Mouse (Mus musculus) midbrain, postnatal 0 days (tissue): ENCODE data around the gene Ahrr. TPM values are rescaled to one million over a fixed set of nuclear protein-coding genes. Genes with fewer than 3 reads are reported as not detected.

ENCODE experiments used
- ATAC-seq: fragments of 200-750 bp; cut with Nextera tagmentation; 2 replicates; pipeline ENCODE4 v1.8.0; 2017; ENCODE audit warnings: moderate number of reproducible peaks, mild to moderate bottlenecking, moderate TSS enrichment, moderate library complexity; ENCODE audit not compliant: low FRiP score
- DNase-seq: peaks from one replicate; pipeline ENCODE4 v3.0.0-alpha.2; 2015; ENCODE audit warnings: low spot score
- H3K27ac ChIP-seq: fragments of 300-500 bp; sonication (generic); 2 replicates; pipeline ENCODE4 v1.5.1; 2014; ENCODE audit warnings: low read depth, mild to moderate bottlenecking, low read length, mixed read lengths
- H3K27me3 ChIP-seq: fragments of 300-500 bp; sonication (generic); 2 replicates; pipeline ENCODE4 v1.6.1; 2014; ENCODE audit warnings: low read length, control low read depth, mixed read lengths; ENCODE audit not compliant: insufficient read depth
- H3K36me3 ChIP-seq: fragments of 300-500 bp; sonication (generic); 2 replicates; pipeline ENCODE4 v1.6.1; 2014; ENCODE audit warnings: low read length, control low read depth, mixed read lengths; ENCODE audit not compliant: insufficient read depth
- H3K4me1 ChIP-seq: fragments of 300-500 bp; sonication (generic); 2 replicates; pipeline ENCODE4 v1.6.1; 2014; ENCODE audit warnings: mild to moderate bottlenecking, control low read depth, antibody characterized with exemption, low read length, mixed read lengths; ENCODE audit not compliant: insufficient read depth
- H3K4me2 ChIP-seq: fragments of 300-500 bp; sonication (generic); 2 replicates; pipeline ENCODE4 v1.6.1; 2014; ENCODE audit warnings: low read depth, mild to moderate bottlenecking, low read length, mixed read lengths; ENCODE audit not compliant: poor library complexity, severe bottlenecking
- H3K4me3 ChIP-seq: fragments of 300-500 bp; sonication (generic); 2 replicates; pipeline ENCODE4 v1.5.1; 2014; ENCODE audit warnings: low read depth, mild to moderate bottlenecking, low read length, moderate library complexity
- H3K9ac ChIP-seq: fragments of 300-500 bp; sonication (generic); replicated peaks from 2 replicates; pipeline ENCODE4 v1.6.1; 2014; ENCODE audit warnings: mild to moderate bottlenecking, low read length, moderate library complexity, mixed read lengths; ENCODE audit not compliant: poor library complexity, severe bottlenecking
- H3K9me3 ChIP-seq: fragments of 300-500 bp; sonication (generic); 2 replicates; pipeline ENCODE4 v1.6.1; 2016; ENCODE audit warnings: low read length, control low read depth
- CTCF ChIP-seq: IDR thresholded peaks from 2 replicates; pipeline ENCODE4 v1.5.1; 2016; ENCODE audit warnings: antibody characterized with exemption, mild to moderate bottlenecking
- WGBS: fragments of 180-500 bp; shearing (Covaris S2); extraction: QIAGEN DNeasy Blood & Tissue Kit; methylation state at CpG from one replicate; pipeline ENCODE4 v1.1.7; 2014; 5-methylcytosine and 5-hydroxymethylcytosine counted together
- polyA plus RNA-seq: library from polyadenylated mRNA; unstranded; fragments of >200 nt; fragmentation: Nextera tagmentation; extraction: Ambion mirVana; gene quantifications from 2 replicates; pipeline ENCODE4 v1.2.1, GENCODE M21; 2015
- total RNA-seq: library from RNA; depleted of rRNA; stranded (reverse); fragments of >200 nt; gene quantifications from 2 replicates; pipeline ENCODE4 v1.2.3, GENCODE M21; 2014

The Ahrr gene
- total and polyA plus RNA-seq, 2 experiments from 2014 or later: 0.68 to 0.88 TPM

DNA sequence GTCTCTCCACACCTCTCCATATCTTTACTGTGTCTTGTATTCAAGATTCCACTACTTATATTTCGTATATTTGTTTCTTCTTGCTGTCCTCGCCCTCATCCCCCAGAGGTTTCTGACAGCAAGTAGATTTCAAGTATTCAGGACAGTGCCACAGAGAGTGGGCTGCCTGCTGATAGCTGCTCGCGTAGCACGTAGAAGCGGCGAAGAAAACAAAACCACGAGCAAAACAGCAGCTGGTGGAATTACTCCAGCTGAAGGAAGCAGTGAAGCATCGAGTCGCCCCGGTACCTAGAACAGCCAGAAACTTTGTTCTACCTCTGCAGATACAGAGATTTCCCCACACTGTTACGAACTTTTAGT lies 83.2 kb downstream of the Ahrr start:
- H3K9ac ChIP-seq: peak overlapping the region; percentile 81
- H3K27me3 ChIP-seq: no peaks in the 10 kb centered on the region
- peaks cover 12% of the 10 kb centered on the region for H3K4me1 ChIP-seq
- H3K4me3 ChIP-seq: peak overlapping the region; percentile 75
- H3K27ac ChIP-seq: peak overlapping the region; percentile 90
- H3K36me3 ChIP-seq: peaks cover 7% of the 10 kb centered on the region
- peak overlapping the region; percentile 67 for H3K4me2 ChIP-seq
- TF ChIP-seq CTCF: no peak
- peak; percentile 24 for DNase-seq
- WGBS: 18% methylated on average over 12 of the region's 12 CpGs
- ATAC-seq: peak; percentile 59
- no peaks in the 10 kb centered on the region for H3K9me3 ChIP-seq

DNA sequence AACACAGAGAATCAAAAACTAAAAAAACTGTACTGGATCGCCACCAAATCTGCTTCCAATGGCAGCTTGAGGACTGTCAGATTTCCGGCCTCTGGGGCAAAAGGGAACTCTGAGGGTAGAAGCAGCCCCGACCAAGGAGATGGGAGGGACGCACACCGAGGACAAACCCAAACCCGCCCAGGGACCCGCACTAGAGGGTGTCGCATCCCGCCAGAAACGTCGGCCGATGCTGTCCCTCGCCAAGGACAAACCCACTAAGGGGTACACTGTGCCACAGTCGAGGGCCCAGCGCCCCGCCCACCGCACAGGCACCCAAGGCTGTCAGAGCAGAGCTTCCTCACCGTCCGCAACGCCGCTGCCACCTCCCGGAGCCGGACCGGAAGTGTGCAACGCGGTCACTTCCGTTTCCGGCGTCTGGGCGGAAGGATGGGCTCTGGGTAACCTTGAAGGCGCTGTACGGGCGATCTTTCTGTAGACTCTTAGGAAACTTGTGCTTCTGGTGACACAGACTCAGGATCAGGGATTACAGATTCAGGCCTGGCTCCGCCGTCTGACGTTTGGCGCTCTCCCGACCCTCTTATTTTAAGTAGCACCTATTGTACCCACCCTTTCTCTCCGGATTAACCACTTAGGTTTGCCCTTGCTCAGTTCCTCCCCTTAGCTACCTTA lies 83.7 kb downstream of the Ahrr start, which contains the start of gene Exoc3:
Gene Exoc3, minus strand, starts transcription at position 416 of the 669 bp plus-strand sequence.
- under 1% methylated on average over 38 of the region's 39 CpGs for WGBS
- H3K9ac ChIP-seq: peak within 1 kb of the TSS; percentile 81
- peak; percentile 99 for ATAC-seq

DNA sequence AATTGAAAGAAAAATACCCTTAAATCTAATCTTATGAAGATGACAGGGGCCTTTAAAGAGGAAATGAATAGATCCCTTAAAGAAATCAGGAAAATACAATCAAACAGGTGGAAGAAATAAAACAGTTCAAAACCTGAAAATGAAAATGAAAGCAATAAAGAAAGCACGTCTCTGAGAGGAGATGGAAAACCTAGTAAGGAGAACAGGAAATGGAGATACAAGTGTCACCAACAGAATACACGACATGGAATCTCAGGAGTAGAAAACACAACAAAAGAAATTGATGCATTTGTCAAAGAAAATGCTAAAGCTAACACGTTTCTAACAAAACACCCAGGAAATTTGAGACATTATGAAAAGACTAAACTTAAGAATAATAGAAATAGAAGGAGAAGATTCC lies 95.7 kb downstream of the Ahrr start:
- Histone ChIP-seq H3K4me1 (no peaks in the 10 kb centered on the region), H3K27ac (no peak overlapping the region), H3K4me3 (no peak overlapping the region), H3K27me3 (no peaks in the 10 kb centered on the region), H3K4me2 (no peak overlapping the region), H3K36me3 (peaks cover 26% of the 10 kb centered on the region), H3K9ac (no peak overlapping the region), H3K9me3 (no peaks in the 10 kb centered on the region)
- DNase-seq (no peak), ATAC-seq (no peak)
- WGBS: 87% methylated on average over 3 of the region's 3 CpGs
- no peak for TF ChIP-seq CTCF

More for the DNA sequence above, 83.7 kb downstream of the Ahrr start, which contains the start of gene Exoc3:
- Histone ChIP-seq H3K27me3 (no peaks in the 10 kb centered on the region), H3K27ac (peak within 1 kb of the TSS; percentile 90), H3K4me1 (peaks cover 12% of the 10 kb centered on the region), H3K36me3 (peaks cover 9% of the 10 kb centered on the region), H3K4me2 (peak within 1 kb of the TSS; percentile 67), H3K4me3 (peak within 1 kb of the TSS; percentile 75), H3K9me3 (no peaks in the 10 kb centered on the region)
- peak; percentile 93 for DNase-seq
- TF ChIP-seq CTCF: peak; percentile 15; the same call in 1 of the 2 replicates

DNA sequence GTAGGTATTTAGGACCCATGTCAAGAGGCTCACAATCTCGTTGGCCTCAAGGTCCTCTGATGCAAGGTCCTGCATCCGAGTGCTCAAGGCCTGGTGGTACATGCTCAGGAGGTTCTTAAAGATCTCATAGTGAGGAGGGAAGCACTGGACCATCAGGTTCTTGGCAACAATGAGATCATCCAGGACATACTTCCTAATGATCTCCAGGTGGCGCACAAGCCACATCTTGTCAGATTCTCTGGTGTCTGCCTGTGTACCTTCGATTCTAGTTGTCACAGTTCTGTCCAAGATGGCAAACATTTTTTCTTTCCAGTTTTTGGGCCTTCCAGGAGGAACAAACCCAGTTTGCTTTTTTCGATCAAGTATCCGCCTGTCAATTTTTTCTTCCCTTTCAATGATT lies 99.5 kb downstream of the Ahrr start:
- H3K9me3 ChIP-seq: no peaks in the 10 kb centered on the region
- H3K27ac ChIP-seq: no peak overlapping the region
- peak; percentile 74 for TF ChIP-seq CTCF
- no peak overlapping the region for H3K4me2 ChIP-seq
- no peak overlapping the region for H3K4me3 ChIP-seq
- DNase-seq: peak; percentile 79
- H3K27me3 ChIP-seq: no peaks in the 10 kb centered on the region
- peaks cover 34% of the 10 kb centered on the region for H3K36me3 ChIP-seq
- H3K4me1 ChIP-seq: no peaks in the 10 kb centered on the region
- peak; percentile 54; the same call in 1 of the 2 replicates for ATAC-seq
- 84% methylated on average over 6 of the region's 6 CpGs for WGBS
- no peak overlapping the region for H3K9ac ChIP-seq

DNA sequence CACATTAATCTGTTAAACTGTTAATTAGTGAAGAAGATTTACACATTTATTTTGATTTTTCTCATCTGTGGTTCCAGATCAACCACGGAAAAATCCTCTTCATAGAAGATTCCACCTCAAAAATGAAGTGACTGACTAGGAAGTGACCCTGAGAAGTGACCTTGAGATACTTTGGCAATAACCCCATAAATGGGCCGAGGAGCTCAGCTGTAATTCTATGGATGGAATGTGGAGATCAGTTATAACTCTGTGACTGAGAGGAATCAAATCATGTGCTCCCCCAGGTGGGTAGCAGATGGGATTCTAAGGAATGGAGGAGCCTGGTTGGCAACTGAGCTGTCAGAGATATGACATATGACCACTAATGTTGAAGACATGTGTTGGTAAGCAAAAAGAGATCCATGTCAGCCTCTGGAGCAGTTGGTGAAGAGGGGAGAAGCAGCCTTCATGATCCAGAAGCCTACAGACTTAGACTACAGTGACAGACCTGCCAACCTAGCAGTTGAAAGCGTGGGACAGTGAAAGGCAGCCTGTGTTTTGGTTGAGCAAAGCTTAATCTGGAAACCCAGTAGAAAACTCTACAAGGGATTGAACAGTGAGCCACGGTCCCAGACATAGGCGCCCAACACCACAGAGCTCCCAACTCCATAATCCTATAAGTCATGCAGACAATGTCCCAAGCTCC lies 109.0 kb downstream of the Ahrr start:
- no peaks in the 10 kb centered on the region for H3K27me3 ChIP-seq
- ATAC-seq (no peak), DNase-seq (no peak)
- H3K9ac ChIP-seq: no peak overlapping the region
- H3K9me3 ChIP-seq: no peaks in the 10 kb centered on the region
- no peak overlapping the region for H3K4me2 ChIP-seq
- H3K36me3 ChIP-seq: peaks cover 33% of the 10 kb centered on the region
- no peak overlapping the region for H3K4me3 ChIP-seq
- no peak for TF ChIP-seq CTCF
- no peaks in the 10 kb centered on the region for H3K4me1 ChIP-seq
- WGBS: 94% methylated on average over 5 of the region's 5 CpGs
- no peak overlapping the region for H3K27ac ChIP-seq

DNA sequence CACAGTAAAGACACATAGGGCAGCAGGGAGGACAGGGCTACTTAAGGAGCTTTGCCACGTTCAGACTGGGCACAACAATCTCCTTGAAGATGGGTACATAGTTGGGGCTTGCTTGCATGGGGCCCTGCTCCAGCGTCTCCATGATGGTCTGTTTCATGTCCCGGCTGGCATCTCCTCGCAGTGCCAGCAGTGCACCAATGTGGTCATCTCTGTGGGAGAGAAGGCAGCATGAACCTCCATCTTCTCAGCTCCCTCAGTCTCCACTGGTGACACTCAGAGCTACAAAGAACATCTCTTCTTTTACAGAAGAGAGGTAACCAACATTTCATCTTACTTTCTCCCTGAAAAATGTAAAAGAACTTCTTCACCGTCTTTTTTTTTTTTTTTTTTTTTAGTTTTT lies 120.1 kb downstream of the Ahrr start:
- Histone ChIP-seq H3K36me3 (peaks cover 50% of the 10 kb centered on the region), H3K4me2 (no peak overlapping the region), H3K27ac (no peak overlapping the region), H3K4me3 (no peak overlapping the region), H3K27me3 (no peaks in the 10 kb centered on the region), H3K9me3 (no peaks in the 10 kb centered on the region), H3K9ac (no peak overlapping the region), H3K4me1 (no peaks in the 10 kb centered on the region)
- DNase-seq: no peak
- WGBS: over 99% methylated on average over 5 of the region's 5 CpGs
- no peak for ATAC-seq
- TF ChIP-seq CTCF: no peak
